Mouse (Mus musculus) adrenal gland, adult 8-10 months (tissue): ENCODE measurements at regions not wholly inside any gene's neighbourhood (a gene's known extent, or its start where the extent isn't known, plus 50 kb on each side); places are given as distances from the start of the nearest gene placed in this dataset.

Experiments
- DNase-seq: peaks from one replicate; pipeline ENCODE4 v3.0.0; 2022

DNA sequence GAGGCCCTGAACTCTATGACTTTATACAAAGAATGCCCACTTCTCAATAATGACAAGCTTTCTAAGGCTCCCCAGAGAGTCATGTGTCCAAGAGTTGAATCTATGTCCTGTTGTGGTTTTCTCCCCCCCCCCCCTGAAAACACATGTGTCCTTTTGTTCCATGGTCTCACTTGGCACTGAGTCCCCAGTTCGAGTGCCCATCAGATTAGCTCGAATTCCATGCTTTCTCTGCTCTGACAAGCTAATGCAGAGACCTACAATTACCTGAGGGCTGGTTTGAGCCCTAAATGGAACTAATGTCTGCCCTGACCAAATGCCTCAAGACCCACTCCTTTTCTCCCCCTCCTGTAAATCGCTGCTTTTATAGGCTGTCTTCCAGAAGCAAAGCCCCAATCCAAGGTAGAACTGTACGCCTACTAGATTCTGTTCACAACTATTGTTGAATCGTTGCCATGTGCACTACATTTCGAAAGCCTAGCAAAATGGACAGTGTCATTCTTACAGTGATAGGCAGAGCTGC lies 392.0 kb downstream of the Wdr11 start:
- DNase-seq, result no peak

DNA sequence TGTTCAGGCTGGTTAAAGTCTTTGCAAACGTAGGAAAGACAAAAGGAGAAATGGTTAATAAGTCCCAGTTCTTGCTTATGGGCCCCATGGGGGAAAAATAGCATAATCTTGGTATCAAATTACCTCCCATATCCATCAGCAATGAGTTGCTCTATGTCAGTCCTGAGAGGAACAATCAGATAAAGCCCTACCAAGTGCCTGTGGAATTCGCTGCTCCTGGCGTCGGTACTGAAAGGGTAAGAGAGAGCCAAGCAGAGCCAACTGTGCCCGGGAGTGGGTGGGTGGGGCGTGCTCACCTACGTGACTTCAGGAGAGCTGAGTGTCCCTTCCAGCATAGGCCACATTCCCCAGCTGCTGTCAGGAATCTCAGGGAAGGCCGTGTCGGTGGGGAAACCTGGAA lies 392.7 kb downstream of the Wdr11 start:
- no peak for DNase-seq

DNA sequence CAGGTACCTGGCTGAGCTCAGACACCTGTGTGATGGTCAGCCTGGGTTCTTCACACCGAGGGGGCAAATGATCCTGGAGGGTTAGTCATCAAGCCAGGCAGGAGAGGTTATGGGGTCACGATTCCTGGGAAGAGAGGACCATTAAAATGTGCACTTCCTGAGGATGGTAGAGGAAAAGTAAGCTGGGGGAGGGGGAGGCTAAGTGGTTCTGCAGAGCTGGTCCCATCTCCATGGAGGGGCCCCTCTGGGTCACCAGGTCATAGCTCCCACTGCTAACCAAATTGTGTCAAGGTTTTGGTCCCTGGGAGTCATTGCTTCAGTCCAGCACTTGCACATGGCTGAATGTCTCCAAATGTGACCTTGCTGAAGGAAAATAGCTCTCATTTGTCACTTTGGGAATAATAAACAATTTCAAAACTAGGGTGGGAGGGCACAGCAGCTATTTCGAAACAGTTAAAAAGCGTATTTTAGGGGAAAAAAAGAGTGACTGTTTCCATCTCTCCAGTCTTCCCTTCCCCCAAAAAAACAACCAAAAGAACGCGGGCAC lies 395.5 kb downstream of the Wdr11 start:
- DNase-seq, result peak; percentile 12

DNA sequence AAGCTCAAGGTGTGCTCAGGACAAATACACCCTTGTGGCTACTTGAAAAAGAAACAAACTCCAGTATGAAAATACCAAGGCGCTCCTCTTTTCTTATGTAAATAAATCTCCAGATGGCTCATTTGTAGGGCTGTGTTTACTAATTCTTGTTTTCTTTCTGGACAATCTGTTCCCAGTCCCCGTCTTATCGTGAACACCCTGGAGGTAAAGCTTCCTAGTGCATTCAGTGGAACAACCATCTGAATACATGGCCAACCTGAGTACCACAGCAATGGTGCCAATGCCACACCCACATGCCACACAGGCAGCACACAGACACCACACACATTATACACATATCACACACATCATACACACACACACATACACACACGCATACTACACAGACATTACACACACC lies 396.1 kb downstream of the Wdr11 start:
- DNase-seq, result no peak

DNA sequence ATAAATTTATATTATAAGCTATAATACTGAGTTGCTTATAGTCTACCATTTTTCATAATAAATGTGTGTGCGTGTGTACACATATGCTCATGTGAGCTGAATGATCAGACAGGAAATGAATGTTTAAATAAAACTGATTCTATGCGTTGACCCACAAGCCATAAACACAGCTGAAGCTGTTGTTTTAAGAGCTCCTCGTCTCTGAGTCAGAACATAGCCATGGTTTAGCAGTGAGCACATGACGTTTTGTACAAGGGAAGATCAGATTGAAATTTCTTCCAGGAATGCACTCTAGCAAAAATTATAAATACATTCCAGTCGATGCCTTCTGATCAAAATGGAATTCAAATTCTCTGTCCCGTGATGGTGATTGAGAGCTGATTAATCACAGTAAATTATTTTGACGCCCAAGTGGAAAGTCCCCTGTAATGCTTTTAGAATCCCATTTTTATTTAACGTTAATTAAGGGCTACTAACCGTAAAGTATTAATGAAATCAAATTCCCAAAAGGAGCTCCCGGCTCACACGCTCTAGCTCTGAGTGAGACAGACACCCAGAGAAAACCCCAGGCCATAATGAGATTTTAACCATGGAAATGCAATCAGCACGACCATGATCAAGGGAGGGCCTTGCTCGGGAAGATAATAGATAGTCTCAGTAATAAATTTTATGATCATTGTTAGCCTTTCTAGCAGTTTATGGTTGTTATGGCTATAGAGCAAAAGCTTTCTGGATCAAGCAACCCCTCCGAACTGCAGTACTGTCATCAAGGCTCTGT lies 402.0 kb downstream of the Wdr11 start:
- no peak for DNase-seq

DNA sequence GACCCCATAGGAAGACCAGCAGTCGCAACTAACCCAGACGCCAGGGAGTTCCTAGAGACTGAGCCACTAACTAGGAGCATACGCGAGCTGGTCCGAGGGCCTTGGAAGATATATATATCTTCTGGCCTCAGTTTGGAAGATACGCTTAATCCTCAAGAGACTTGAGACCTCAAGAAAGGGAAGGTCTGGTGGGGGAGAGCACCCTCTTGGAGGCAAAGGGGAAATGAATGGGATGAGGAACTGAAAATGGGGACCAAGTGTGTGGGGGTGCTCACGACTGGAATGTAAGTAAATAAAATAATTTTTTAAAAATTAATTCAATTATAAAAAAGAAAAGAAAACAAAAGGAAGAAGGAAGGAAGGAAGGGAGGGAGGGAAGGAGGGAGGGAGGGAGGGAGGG lies 403.9 kb downstream of the Wdr11 start:
- DNase-seq, result no peak

DNA sequence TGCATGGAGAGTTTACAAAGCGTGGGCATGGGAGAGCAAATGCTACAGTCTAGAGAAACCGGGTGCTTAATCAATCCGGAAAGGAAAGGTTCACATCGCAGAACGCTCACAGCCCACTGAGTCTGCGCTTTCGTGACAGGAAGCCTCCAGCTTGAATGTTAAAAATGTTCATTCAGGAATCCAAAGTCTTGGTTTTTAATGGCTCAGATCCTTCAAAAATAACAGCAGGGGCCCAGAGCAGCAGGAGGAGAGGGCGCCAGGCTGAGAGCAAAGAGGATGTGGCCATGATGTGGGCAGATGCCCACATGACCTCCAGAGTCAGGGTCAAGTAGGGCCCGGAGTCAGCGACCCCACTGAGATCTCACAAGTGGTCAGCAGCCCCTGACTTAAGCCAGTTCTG lies 409.4 kb downstream of the Wdr11 start:
- no peak for DNase-seq

DNA sequence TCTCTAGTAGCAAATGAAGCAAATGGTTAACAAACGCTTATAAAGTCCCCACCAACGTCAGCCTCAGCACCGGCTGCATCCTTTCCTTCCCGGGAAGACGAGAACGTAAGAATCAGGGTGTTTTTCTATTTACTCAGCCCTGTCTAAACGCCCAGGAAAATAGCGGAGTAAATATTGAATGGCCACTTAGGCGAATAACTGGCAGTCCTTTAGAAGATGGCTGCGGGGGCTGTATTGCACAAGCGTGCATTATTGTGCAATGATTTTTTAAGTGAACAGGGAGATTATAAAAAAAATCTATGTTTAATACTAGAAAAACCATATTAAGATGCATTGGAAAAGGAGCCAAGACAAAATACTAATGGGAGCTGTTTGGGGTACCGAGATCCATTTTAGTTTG lies 410.3 kb downstream of the Wdr11 start:
- DNase-seq, result no peak

DNA sequence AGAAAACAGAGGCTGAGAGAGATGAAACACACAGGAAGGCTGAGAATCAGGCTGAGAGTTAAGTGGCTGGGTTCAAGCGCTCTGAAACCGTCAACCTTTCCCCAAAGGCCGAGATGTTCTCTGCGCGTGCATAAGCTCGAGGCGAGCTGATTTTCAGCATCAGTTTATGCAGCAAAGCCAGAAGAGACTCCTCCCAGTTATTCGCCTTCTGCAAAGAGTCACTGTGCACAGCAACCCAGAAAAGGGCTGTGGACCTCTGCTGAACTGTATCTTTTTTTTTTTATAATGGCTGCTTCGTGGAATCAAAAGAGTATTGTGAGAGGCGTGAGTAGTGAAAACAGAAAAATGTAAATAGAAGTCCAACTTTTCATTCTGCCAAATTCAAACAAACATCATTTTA lies 413.7 kb downstream of the Wdr11 start:
- DNase-seq, result no peak

DNA sequence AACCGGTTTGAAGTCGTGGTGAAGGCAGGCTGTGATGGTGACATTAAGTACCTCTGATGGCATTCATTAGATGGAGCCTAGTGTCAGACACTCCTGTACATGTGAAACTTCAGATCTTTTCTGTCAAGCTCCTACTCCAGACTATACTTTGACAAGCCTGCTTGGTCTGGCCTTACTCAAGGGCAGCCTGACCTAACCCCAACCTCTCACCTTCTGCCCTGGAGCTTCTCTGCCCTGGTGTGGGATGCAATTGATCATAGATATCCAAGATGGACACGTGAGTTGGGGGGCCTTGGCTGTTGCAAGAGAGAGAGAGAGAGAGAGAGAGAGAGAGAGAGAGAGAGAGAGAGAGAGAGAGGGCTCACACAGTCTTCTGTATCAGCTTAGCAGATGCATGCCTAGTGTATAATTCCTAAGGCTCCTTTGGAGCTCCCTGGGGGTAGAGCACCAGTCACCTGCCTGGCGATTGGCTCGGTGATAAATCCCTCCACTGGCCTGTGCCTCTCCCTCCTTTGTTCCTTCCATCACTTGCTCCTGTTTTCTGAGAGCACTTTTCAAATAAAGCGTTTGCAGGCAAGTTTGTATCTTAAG lies 416.4 kb downstream of the Wdr11 start:
- DNase-seq, result no peak

DNA sequence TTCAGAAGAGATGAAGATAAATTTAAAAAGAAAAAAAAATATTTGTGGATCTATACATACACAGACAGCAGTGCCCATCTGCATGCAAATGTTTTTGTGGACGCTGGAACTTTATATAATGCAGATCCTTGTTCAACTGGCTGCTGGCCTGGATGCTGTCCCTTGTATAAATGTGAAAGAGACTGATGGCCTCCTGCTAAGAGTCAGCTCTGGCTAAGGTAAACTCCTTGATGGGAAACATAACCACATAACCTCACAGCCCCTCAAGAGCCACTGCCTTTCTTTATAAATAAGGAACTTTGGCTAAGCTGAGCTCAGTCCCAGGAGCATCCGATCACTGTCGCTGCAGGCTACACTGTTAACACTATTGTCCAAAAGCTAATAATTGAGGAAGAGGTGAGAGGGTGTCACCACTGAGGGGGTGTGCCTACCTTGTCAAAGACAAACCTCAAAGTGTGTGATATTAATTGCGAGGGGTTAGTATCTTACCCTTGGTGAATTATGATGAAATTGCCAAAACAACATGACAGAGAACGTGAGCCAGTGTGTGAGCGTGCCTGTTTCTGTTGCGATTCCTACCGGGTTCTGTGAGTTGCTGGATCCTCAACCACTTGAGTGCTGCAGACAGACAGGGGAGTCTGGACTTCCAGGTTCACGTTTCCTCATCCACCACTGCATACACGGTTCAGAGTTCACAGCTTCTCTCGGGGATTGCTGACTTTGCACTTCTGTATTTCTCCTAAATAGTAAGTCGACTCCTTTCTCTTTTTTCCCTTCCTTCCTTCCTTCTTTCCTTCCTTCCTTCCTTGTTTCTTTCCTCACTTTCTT lies 417.1 kb downstream of the Wdr11 start:
- DNase-seq, result no peak

DNA sequence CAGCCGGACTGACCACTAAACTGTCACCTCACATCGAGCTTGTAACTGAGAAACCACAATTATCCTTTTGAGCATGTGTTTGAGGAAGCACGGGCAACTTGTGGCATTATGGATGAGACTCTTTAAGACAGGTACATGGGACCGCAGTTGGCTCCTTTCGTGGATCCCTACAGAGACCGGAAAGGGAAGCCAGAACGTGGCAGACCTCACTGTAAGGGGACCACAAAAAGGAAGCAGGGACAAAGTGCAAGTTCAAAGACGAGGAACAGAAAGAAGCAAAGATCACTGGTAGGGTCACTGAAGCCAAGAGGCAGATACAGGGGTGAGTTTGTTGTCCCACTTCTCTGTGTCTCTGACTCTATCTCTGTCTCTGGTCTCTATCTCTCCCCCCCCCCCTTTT lies 420.4 kb downstream of the Wdr11 start:
- DNase-seq, result no peak

DNA sequence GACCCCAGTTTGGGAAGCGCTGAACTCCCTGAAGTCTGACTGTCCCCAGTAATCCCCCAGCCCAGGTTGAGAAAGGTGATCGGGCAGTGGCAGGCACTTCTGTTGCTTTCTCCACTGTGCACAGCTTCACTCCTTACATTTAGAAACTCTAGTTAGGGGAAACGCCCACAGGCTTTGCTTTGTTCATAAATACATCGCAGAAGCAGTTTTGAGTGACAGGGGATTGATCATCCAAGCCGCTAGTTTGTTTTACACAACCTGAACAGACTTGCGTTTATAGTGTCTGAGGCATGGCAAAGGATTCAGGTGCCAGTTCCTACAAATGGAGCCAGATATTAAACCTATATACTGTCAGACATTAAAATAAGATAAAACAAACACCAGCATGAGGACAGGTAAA lies 421.4 kb downstream of the Wdr11 start:
- no peak for DNase-seq

DNA sequence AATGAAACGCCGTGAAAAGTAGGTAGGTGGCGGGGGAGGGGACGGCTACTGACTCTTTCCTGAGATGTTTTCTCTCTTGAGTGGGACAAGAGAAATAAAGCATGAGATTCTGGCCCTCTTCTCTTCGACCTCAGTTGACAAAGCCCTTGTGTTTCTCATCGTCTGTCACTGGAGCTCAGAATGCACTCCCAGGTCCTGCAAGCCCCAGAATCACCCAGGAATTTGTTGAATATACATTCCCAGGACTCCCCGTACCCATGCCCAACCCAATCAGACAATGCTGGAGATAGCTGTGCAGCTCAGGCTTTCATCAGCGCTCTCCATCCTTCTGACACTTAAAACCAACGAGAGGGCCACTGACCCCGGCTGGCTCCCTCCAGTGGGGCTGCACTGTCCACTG lies 422.9 kb downstream of the Wdr11 start:
- DNase-seq, result no peak

DNA sequence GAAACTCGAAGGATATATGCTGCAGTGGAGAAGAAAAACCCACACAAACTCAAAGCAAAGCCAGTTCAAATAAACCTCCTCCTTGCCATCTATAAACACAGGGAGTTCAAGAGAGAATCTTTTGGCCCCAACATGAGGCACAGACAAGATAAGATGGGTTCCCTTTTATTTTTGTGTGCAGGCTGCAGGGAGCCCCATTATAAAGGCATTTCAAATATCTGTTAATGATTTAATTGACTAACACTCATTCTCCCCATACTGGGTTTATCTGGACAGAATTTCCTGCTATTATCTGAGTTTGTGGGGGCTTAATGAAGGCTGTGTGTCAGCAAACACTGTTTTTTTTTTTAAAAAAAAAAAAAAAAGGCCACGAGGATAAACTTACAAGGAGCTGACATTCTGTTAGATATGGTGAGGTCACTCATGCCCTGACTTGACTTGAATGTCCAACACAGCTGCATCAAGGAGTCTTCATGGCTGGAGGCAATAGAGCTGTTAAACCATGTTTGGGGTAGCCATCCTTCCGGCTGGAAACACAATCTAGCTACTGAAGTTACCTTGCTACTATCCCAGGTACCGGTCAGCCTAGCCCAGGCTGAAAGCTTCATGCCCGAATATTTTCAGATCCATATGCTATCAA lies 423.8 kb downstream of the Wdr11 start:
- DNase-seq, result no peak

DNA sequence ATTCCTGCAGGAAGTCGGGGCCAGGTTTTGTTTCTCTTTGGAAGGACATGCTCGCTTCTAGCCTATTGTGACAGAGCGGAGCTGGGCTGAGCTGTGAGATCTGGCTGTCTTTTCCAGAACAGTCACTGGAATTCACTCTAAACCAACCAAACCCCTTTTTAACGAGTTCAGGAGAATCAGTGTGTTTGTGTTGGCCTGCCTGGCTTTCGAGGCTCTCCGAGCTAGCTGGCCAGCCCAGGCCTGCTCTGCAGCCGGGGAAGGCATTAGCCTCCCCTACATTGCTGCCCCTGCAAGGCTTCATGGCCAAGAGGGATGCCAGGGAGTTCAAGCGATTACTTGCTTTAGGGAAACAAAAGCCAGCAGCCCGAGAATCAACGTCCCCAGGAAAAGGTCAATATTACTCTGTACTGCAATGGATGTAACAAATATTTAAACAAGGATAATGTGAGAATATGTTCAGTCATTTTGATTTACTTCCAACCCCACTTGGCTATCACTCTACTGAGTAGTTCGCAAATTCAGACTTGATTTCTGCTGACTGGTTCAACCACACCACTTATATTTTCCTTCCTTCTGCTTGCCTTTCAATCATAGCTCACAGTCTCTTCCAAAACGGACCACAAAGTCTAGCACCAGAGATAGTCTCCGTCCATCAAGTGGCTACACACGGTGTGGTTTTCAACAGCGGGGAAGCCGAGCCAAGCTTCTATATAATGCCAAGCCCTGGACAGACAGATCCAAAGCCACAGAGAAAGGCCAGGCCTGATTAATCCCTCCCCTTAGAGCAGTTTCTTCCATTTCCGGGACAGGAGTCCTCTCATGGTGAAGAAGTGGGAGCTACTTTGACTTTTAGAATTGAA lies 424.6 kb downstream of the Wdr11 start:
- DNase-seq, result no peak

DNA sequence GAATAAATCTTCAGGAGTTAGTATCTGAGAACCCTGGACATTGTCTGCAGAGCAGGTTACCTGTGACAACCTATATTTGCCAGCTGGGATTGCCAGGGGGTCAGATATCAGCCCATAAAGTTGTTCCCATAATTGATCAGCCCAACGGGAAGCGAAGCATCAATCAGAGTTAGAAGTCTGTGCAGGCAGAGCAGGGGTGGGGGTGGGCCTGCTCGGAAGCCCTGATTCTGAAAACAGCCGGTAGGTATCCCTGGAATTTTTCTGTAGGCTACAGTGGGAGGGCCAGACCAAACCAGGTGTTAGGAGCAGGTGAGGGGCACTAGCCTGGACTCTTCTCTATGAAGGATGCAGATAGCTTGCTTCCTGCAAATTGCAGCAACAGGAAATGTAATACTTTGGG lies 427.2 kb downstream of the Wdr11 start:
- DNase-seq, result no peak

DNA sequence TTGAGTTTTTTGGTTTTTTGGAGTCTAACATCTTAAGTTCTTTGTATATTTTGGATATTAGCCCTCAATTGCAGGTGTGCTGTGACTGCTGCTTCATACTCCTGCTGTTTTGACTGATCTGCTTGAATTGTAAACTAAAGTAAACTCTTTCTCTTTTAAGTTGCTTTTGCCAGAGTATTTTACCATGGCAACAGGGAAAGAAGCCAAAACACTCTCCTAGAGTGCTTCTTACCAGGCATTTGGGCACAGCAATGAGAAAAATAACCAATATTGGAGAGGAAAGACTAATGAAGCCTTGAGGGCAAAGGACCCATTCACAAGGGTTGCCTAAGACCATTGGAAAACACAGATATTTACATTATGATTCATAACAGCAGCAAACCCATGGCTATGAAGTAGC lies 437.3 kb downstream of the Wdr11 start:
- DNase-seq, result no peak

DNA sequence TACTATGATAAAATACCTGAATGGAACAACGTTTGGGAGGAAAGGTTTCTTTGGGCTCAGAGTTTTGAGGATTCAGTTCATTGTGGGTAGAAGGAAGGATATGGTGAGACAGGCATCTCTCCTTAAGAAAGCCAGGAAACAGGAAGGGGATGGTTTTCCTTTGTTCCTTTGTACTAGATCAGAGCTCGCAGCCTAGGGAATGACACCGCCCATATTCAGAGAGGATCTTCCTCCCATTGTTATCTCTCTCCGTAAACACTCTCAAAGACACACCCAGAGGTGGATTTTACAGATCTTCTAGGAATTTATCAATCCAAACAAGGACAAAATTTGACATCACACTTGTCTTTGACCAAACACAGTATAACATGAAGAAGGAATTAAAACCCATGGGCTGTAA lies 439.0 kb downstream of the Wdr11 start:
- no peak for DNase-seq

DNA sequence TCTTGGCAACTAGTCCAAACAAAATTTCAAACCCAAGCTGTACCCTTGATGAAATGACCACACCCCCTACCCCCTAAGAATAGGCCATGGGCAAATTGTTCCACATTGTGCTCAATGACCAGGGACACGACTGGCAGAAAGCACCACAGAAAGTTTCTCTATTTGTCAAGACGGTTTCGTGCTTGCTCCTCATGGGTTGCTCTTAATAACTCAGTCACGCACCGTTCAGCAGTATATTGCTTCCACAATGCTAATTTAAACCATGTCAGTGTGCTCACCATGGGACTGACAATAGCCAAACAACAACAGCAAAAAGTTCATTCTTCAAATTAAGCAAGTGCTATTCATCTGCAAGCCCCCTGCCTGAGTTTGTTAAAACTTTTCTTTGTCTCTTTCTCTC lies 444.6 kb downstream of the Wdr11 start:
- DNase-seq, result no peak

DNA sequence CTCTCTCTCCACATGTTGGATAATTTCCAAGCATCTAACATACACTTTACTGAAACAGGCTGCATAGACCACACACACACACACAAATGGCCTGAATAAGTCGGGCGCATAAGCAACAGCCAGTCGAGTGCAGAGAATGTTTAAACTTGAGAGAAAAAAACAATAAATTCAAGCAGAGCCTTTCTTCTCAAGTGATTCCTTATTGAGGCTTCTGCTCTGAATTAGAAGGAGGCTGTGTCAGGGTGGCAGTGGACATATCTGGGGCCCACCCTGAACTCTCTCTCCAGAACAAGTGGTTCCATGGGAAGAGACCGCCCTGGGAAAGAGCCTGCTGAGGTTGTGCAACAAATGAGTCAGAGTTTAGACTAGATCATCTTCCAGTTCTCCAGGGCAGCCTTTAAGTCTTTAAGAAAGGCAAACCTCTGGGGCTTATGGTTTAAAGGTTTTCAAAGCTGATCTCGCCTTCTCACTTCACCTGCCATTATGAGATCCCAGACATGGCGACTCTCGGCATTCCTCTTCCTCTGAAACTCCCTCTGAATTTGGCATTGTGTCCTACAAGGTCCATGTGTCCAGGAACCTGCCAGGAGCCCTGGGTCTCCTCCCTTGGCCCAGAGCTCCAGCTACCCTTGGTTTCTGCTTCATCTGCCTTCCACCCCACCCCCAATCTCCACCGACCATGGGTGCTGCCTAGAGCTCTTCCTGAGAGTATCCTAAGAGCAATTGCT lies 445.3 kb downstream of the Wdr11 start:
- no peak for DNase-seq
